Mouse (Mus musculus) lung, postnatal 25 days (tissue): ENCODE results near the gene Zfp266.

ENCODE experiments used
- DNase-seq: peaks from one replicate; pipeline ENCODE4 v3.0.0; 2022; ENCODE audit warnings: low spot score

Gene Zfp266

DNA sequence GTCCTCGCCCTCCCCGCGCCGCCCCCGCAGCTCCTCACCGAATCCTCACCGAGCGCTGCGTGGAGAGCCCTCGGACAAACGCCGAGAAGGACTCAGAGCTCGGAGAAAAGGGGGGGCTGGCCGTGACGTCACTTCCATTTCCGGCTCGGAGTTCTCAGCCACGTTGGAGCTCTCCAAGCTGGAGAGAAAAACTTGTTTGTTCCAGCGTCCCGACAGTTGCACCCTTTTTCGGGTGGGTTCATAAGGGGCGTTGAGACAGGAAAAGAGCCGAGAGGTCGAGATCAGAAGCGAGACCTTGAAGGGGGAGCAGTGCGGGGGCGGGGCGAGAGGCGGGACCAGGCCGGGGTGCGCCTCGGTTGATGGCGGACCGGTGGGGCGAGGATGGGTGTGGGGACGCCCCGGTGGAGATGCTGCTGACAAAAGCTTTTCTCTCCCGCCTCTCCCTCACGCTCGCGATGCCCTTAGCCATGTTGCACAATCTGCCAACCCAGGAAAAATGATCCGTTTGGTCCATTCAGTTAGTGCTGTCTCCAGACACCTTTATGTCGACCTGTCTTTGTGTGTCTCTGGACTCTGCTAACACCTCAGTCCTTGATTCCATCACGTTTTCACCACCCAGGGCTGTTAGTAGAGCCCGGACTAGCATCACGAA lies at the start of gene Zfp266:
TSS of gene Zfp266 (minus strand) at position 112 of the 652 bp plus-strand sequence.
- DNase-seq = peak; percentile 92

GRCm38 (mm10) chr9:20565326-20566030 lies 44.3 kb upstream of the Zfp266 start:
- peak; percentile 63 for DNase-seq

- no peak for DNase-seq
Observed at GRCm38 (mm10) chr9:20562177-20562576, 41.0 kb upstream of the Zfp266 start.

- no peak for DNase-seq
Observed at GRCm38 (mm10) chr9:20552698-20553097, 31.5 kb upstream of the Zfp266 start.

GRCm38 (mm10) chr9:20551781-20552275 lies 30.6 kb upstream of the Zfp266 start:
- no peak for DNase-seq

- DNase-seq = peak; percentile 83
Observed at GRCm38 (mm10) chr9:20545151-20545550, 23.9 kb upstream of the Zfp266 start.

GRCm38 (mm10) chr9:20544070-20544821 lies 23.0 kb upstream of the Zfp266 start:
- peak; percentile 88 for DNase-seq

- no peak for DNase-seq
Observed at GRCm38 (mm10) chr9:20543496-20543895, 22.3 kb upstream of the Zfp266 start.

- no peak for DNase-seq
Observed at GRCm38 (mm10) chr9:20536598-20536997, 15.4 kb upstream of the Zfp266 start.

- DNase-seq = no peak
Observed at GRCm38 (mm10) chr9:20534326-20534926, 13.2 kb upstream of the Zfp266 start.

- no peak for DNase-seq
Observed at GRCm38 (mm10) chr9:20520531-20521210, 546 bp downstream of the Zfp266 start.

GRCm38 (mm10) chr9:20519949-20520348 lies 1.3 kb downstream of the Zfp266 start:
- DNase-seq = no peak

GRCm38 (mm10) chr9:20518708-20519107 lies 2.5 kb downstream of the Zfp266 start:
- DNase-seq = no peak

DNA sequence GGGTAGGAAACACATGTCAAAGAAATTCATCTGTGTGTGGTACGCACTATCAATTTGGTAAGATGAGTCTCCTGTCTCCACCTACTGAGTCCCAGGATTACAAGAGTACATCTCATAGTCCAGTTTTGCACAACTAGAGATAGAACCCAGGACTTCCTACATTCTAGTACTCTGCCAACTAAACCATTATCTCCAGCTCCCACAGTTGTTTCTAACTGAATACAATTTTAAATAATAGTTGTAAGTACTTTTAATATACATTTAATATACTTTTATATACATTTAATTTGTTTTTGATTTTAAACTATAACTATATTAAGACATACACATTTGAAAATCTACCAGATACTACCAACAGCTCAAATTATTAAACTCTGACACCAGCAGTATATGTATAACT lies 3.5 kb downstream of the Zfp266 start:
- DNase-seq = no peak

DNA sequence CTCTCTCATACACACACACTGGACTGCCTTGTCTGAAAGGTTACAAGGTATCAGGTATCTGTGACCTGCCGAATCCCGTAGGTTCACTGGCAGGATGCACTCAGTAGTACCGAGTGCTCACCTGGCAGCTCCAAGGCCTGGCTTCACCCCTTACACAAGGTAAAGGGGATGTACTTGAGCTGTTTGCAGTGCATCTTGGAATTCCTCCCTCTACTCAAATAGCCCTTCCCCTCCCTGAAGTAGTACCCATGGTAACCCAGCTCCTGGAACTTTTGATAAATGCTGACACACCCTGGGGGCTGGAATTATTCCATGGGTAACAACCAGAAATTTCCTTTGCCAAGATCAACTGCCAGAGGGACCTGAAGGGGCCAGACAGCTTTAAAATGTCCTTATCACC lies 7.2 kb downstream of the Zfp266 start:
- DNase-seq = peak; percentile 83

DNA sequence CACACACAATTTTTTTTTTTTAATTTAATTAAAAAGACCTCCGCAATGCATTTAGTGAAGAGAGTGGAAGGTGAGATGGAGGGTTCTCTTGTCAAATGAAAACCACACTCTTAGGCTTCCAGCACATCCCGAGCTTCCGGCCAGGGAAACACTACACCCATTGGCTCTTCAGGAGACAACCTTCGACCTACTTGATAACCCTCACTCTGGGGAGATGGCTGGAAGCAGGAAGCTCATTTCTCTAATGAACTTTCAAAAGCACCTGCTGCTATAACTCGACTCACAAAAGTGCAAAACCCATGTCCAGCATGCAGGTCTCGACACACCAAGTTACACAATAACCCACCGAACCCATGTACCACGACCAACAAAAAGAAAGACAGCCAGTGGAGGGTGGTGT lies 8.5 kb downstream of the Zfp266 start:
- DNase-seq = no peak

- no peak for DNase-seq
Observed at GRCm38 (mm10) chr9:20511645-20512044, 9.6 kb downstream of the Zfp266 start.

DNA sequence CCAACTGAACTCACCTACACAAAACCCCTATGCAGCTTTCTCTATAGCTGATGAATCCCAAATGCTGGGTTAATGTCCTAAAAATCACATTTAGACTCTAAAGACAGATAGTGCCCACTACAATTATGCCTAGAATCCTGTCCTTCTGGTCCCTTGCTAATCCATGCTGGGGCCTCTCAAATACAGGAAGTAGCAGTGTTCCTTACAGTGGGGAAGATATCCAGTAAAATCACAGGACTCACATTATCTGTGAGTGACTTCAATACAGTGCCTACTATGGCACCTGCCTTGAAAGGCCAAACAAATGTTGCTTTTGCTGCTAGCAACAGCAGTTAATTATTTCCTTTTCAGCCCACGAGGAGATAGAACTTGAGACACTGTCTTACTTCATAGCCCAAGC lies 10.9 kb downstream of the Zfp266 start:
- DNase-seq = no peak

GRCm38 (mm10) chr9:20509676-20510075 lies 11.5 kb downstream of the Zfp266 start:
- no peak for DNase-seq

GRCm38 (mm10) chr9:20504801-20505200 lies 16.4 kb downstream of the Zfp266 start:
- DNase-seq = no peak

DNA sequence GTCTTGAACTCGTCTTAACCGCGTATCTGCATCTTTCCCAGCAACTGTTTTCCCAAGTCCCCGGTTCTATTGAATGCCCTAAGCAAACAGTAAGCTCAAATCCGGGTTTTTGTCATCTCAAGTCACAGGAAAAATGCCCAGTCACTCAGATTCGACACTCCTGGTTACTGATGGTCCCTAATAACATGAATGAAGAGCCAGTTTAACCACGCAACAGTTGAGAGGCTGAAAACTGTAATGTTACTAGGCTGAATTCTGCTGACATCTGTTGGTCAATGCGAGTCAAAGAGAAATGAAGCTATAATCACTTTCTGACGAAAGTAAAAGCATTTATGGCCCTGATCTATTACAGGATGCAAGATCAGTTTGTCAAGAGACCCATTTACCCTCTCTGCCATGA lies 27.9 kb downstream of the Zfp266 start:
- no peak for DNase-seq
